8 mouse cellular contexts compared by ENCODE assay signal in genomic region chr1:64738180-64738555, GRCm38 (mm10). TPM values are rescaled to one million over a fixed set of nuclear protein-coding genes. Genes with fewer than 3 reads are reported as not detected.
DNase-seq lines count a peak whose midpoint lies in the region; ATAC-seq and TF ChIP-seq lines count a peak whose summit lies in the region.

No protein-coding gene starts in this region.

- TF ChIP-seq CTCF in liver, embryonic 14.5 days (IDR thresholded peaks at IDR 0.05; ENCODE audit: low read depth), result no peak
- TF ChIP-seq CTCF in olfactory bulb, adult 2 months (IDR thresholded peaks at IDR 0.05; ENCODE audit: insufficient read depth, low read depth, low read length), result no peak

- TF ChIP-seq EP300 in liver, embryonic 14.5 days (IDR thresholded peaks at IDR 0.05; ENCODE audit: low read depth), result no peak

- H3K27me3 ChIP-seq in heart, embryonic 13.5 days (replicated peaks), result peaks cover 24% of the 10 kb centered on the region
- H3K27me3 ChIP-seq in hindbrain, embryonic 14.5 days (ENCODE audit: control insufficient read depth, insufficient read depth, low read length), result peaks cover 56% of the 10 kb centered on the region
- H3K27me3 ChIP-seq in liver, embryonic 14.5 days (ENCODE audit: control insufficient read depth, insufficient read depth, low read length), result peaks cover 2% of the 10 kb centered on the region; the same call in 1 of the 2 replicates

- H3K9ac ChIP-seq in heart, embryonic 13.5 days, result peak overlapping the region; percentile 81
- no peak overlapping the region for H3K9ac ChIP-seq in hindbrain, embryonic 14.5 days
- H3K9ac ChIP-seq in liver, embryonic 14.5 days (replicated peaks), result peak overlapping the region; percentile 74

- H3K4me3 ChIP-seq in heart, embryonic 13.5 days, result peak overlapping the region; percentile 83
- peak overlapping the region; percentile 60 for H3K4me3 ChIP-seq in hindbrain, embryonic 14.5 days (replicated peaks; ENCODE audit: low read length)
- peak overlapping the region; percentile 67 to 95 for H3K4me3 ChIP-seq in liver, embryonic 14.5 days (ENCODE audit: insufficient read depth in 1 of 2, low read depth in 2 of 2, low read length in 2 of 2)
- peak overlapping the region; percentile 62 for H3K4me3 ChIP-seq in olfactory bulb, adult 2 months (ENCODE audit: insufficient read depth, low read depth, low read length)

- H3K27ac ChIP-seq in heart, embryonic 13.5 days (replicated peaks), result peak overlapping the region; percentile 76
- H3K27ac ChIP-seq in hindbrain, embryonic 14.5 days, result no peak overlapping the region
- H3K27ac ChIP-seq in liver, embryonic 14.5 days, result peak overlapping the region; percentile 56
- no peak overlapping the region for H3K27ac ChIP-seq in olfactory bulb, adult 2 months (ENCODE audit: insufficient read depth, low read depth, low read length)

- peak overlapping the region; percentile 99 for H3K4me2 ChIP-seq in heart, embryonic 13.5 days
- peak overlapping the region; percentile 98 for H3K4me2 ChIP-seq in hindbrain, embryonic 14.5 days (replicated peaks)
- peak overlapping the region; percentile 95 for H3K4me2 ChIP-seq in liver, embryonic 14.5 days (ENCODE audit: low read depth)

- H3K9me3 ChIP-seq in heart, embryonic 13.5 days, result no peaks in the 10 kb centered on the region
- H3K9me3 ChIP-seq in hindbrain, embryonic 14.5 days (ENCODE audit: control insufficient read depth, low read length), result no peaks in the 10 kb centered on the region
- no peaks in the 10 kb centered on the region for H3K9me3 ChIP-seq in liver, embryonic 14.5 days (ENCODE audit: control insufficient read depth, low read length)

- no peak for DNase-seq in heart, adult 9 months (ENCODE audit: low spot score in 2 of 2)
- DNase-seq in hindbrain, embryonic 14.5 days (ENCODE audit: low spot score), result no peak
- peak in 2 of 3 experiments; percentile 30 to 52 for DNase-seq in liver, embryonic 14.5 days (ENCODE audit: low read depth in 3 of 3, low spot score in 3 of 3)
- DNase-seq in left cerebral cortex, adult 11 months (ENCODE audit: low spot score), result no peak
- DNase-seq in cerebellum, adult 8-10 months, result no peak

- no peaks in the 10 kb centered on the region for H3K36me3 ChIP-seq in heart, embryonic 13.5 days
- no peaks in the 10 kb centered on the region for H3K36me3 ChIP-seq in hindbrain, embryonic 14.5 days (replicated peaks; ENCODE audit: control insufficient read depth, insufficient read depth)
- peaks cover 15% of the 10 kb centered on the region for H3K36me3 ChIP-seq in liver, embryonic 14.5 days (replicated peaks; ENCODE audit: control insufficient read depth, insufficient read depth, low read depth)

- ATAC-seq in heart, embryonic 13.5 days (ENCODE audit: extremely low read depth, insufficient number of reproducible peaks, low FRiP score, low TSS enrichment), result no peak
- peak; percentile 16 for ATAC-seq in common myeloid progenitor, adult 5-6 weeks (replicated peaks; ENCODE audit: low read depth, poor library complexity, severe bottlenecking)
- ATAC-seq in hindbrain, embryonic 14.5 days (ENCODE audit: low FRiP score), result no peak
- peak; percentile 37 for ATAC-seq in liver, embryonic 14.5 days (ENCODE audit: insufficient read depth)

- H3K4me1 ChIP-seq in heart, embryonic 13.5 days, result peaks cover 50% of the 10 kb centered on the region
- peaks cover 27% of the 10 kb centered on the region for H3K4me1 ChIP-seq in hindbrain, embryonic 14.5 days (replicated peaks; ENCODE audit: control insufficient read depth, insufficient read depth, low read length)
- peaks cover 27 to 32% of the 10 kb centered on the region in 2 experiments for H3K4me1 ChIP-seq in liver, embryonic 14.5 days (replicated peaks; ENCODE audit: control insufficient read depth in 2 of 2, insufficient read depth in 2 of 2, low read length in 1 of 2)
- H3K4me1 ChIP-seq in olfactory bulb, adult 2 months (ENCODE audit: control insufficient read depth, insufficient read depth, low read length), result peaks cover 35% of the 10 kb centered on the region

- TF ChIP-seq POLR2A in olfactory bulb, adult 2 months (IDR thresholded peaks at IDR 0.05; ENCODE audit: insufficient read depth, low read depth, low read length), result no peak

- WGBS in heart, embryonic 13.5 days, result under 1% methylated on average over 11 of the region's 11 CpGs
- under 1% methylated on average over 11 of the region's 11 CpGs for WGBS in hindbrain, embryonic 14.5 days
- WGBS in liver, embryonic 14.5 days (ENCODE audit: insufficient replicate concordance), result under 1% methylated on average over 11 of the region's 11 CpGs
- WGBS in olfactory bulb, adult 2 months, result 2% methylated on average over 11 of the region's 11 CpGs

RNA-seq across cellular contexts. Expression of gene Fzd5, which starts 0.6 kb away (rescaled TPM):
- polyA plus RNA-seq in heart, embryonic 13.5 days (2015; fragmentation: Nextera tagmentation; extraction: Ambion mirVana), result 1.1 TPM in 2 replicates
- 1.5 TPM in 2 replicates for total RNA-seq in common myeloid progenitor, adult 5-6 weeks (2017)
- polyA plus RNA-seq in hindbrain, embryonic 14.5 days (2014; fragmentation: Nextera tagmentation; extraction: Ambion mirVana), result 0.23 and 0.29 TPM in 2 replicates
- polyA plus RNA-seq in liver, embryonic 14.5 days (2012; rRNA removed), result 3.4 and 4.3 TPM in 2 replicates
- polyA plus RNA-seq in liver, embryonic 14.5 days (2014; fragmentation: Nextera tagmentation; extraction: Ambion mirVana), result 2.6 and 3.2 TPM in 2 replicates
- not detected in 2 replicates for polyA plus RNA-seq in olfactory bulb, adult 2 months (2012; ENCODE audit: insufficient read depth, insufficient read length, low replicate concordance, missing spikeins)

RNA-seq across cellular contexts. Expression of gene Ccnyl1, which starts 47.9 kb away (rescaled TPM):
- polyA plus RNA-seq in heart, embryonic 13.5 days (2015; fragmentation: Nextera tagmentation; extraction: Ambion mirVana), result 2.9 and 3.9 TPM in 2 replicates
- total RNA-seq in common myeloid progenitor, adult 5-6 weeks (2017), result 2.9 and 4.6 TPM in 2 replicates
- 7.0 and 7.6 TPM in 2 replicates for polyA plus RNA-seq in hindbrain, embryonic 14.5 days (2014; fragmentation: Nextera tagmentation; extraction: Ambion mirVana)
- 3.7 and 4.2 TPM in 2 replicates for polyA plus RNA-seq in liver, embryonic 14.5 days (2012; rRNA removed)
- polyA plus RNA-seq in liver, embryonic 14.5 days (2014; fragmentation: Nextera tagmentation; extraction: Ambion mirVana), result 0.90 and 1.4 TPM in 2 replicates
- polyA plus RNA-seq in olfactory bulb, adult 2 months (2012; ENCODE audit: insufficient read depth, insufficient read length, low replicate concordance, missing spikeins), result not detected in 2 replicates

Comparison
In these comparisons a context has a peak if more than half of its experiments do, and no peak if none do; other contexts are left out.
1. ATAC-seq: peak in common myeloid progenitor, adult 5-6 weeks (single experiment) and liver, embryonic 14.5 days (single experiment); none in heart, embryonic 13.5 days (single experiment) and hindbrain, embryonic 14.5 days (single experiment).
2. H3K27ac ChIP-seq: peak in heart, embryonic 13.5 days (single experiment) and liver, embryonic 14.5 days (single experiment); none in hindbrain, embryonic 14.5 days (single experiment) and olfactory bulb, adult 2 months (single experiment).
3. DNase-seq: peak in liver, embryonic 14.5 days (2 of 3); none in heart, adult 9 months (0 of 2), hindbrain, embryonic 14.5 days (single experiment), left cerebral cortex, adult 11 months (single experiment) and cerebellum, adult 8-10 months (single experiment).
4. Peak in every context shown above with its lines, with median percentiles within 50 percentile points of each other: H3K4me2 ChIP-seq and H3K4me3 ChIP-seq.